Mouse (Mus musculus): ENCODE measurements around the gene Nr0b2.

Nr0b2 gene

DNA sequence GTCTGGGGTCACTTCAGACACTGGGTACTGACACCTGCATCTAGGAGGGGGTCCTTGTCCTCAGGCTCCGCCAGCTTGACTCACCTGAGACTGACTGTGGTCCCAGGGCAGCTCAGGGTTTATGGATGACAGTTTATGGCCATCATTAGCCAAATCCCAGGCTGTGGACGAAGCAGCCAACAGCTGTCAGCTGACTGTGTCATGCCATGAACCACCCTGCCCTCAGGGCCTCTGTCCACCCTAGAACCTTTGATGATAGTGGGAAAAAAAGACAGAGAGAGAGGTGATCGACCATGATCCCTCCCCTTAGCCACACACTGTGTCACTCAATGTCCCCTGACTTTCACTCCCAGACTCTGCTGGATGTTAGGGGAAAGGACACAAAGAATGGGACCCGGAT is 8.4 kb downstream of the Nr0b2 start:
- no peak for DNase-seq (ENCODE audit: low read depth, low spot score)

DNA sequence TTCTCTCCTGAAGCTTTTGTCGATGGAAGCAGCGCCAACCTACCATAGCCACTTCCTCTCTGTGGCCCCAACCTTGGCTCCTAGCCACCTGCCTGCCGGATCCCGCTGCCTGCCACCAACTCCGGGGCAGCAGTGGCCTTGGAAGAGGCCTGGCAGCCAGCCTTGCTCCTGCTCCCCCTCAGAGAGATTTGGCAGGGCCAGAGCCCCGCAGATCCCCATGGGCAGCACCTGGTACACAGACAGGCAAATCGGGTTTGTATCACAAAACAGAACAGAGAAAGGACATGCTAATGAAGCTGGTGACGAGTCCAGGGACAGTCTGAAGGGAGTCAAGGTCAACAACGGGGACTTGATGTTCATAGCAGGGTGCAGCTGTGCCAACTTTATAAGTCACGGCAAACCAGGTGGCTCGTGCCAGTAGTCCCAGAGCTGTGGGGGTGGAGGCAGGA is 10.0 kb downstream of the Nr0b2 start:
- no peak for DNase-seq (ENCODE audit: low read depth, low spot score)

DNA sequence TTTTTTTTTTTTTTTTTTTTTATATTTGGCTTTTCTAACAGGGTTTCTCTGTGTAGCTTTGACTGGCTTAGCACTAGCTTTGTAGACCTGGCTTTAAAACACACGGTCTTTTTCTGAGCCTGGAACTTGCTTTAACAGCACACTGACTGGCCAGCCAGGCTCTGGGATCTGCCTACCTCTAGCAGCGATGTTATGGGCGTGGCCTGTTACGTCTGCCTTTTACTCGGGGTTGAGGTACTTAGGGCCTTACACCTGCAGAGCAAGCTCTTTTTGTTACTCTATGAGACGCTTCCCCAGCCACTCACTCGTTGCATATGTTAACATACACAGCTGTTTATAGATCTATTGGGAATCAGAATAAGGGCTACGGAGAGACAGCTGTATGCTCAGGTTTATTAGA is 14.1 kb downstream of the Nr0b2 start:
- no peak for DNase-seq (ENCODE audit: low read depth, low spot score)

DNA sequence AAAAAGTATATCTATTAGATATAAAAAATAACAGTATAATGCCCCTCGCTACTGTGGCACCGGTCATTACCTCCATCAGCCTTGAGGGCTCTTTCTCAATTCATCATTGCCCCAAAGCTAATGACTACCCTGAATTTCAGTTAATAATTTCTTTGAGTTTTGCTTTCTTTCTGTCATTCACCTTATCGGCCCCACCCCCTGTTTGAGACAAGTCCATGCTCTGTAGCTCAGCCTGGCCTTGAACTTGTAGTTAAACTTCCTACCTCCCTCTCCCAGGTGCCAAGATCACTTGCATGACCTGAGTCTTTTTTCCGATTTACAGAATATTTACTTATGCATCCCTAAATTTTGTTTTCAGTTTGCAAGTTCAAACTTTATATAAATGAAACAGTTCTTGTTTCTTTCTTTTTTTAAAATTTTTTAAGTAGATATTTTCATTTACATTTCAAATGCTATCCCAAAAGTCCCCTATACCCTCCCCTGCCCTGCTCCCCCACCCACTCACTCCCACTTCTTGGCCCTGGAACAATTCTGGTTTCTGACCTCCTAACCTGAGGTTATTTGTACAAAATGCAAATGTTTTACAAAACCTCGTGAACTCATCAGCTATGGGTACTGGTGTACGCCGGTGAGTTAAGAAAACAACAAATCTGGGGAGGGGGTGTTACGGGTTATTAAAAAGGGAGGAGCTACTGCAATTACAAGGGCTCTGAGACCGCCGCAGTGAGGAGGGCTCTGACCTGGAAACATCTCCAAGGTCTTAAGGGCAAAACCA is 16.3 kb downstream of the Nr0b2 start:
- no peak for DNase-seq (ENCODE audit: low read depth, low spot score)

DNA sequence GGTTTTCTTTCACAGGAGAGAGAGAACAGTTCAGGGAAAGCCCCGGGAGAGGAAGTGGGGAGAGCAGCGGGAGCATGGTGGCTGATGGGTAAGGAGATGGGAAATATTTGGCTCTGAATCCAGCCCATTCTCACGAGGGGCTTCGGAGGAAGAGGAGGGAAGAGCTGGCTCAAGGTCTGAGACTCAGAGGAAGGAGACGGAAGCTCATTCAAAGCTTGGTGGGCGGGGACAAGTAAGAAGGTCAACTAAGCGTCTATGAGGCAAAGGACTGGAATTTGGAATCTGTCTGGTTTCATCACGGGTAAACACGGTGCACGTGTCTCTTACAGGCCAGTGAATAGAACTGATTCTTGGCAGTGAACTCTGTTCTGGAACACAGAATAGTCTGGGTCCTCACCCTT is 16.9 kb downstream of the Nr0b2 start:
- no peak for DNase-seq (ENCODE audit: low read depth, low spot score)

DNA sequence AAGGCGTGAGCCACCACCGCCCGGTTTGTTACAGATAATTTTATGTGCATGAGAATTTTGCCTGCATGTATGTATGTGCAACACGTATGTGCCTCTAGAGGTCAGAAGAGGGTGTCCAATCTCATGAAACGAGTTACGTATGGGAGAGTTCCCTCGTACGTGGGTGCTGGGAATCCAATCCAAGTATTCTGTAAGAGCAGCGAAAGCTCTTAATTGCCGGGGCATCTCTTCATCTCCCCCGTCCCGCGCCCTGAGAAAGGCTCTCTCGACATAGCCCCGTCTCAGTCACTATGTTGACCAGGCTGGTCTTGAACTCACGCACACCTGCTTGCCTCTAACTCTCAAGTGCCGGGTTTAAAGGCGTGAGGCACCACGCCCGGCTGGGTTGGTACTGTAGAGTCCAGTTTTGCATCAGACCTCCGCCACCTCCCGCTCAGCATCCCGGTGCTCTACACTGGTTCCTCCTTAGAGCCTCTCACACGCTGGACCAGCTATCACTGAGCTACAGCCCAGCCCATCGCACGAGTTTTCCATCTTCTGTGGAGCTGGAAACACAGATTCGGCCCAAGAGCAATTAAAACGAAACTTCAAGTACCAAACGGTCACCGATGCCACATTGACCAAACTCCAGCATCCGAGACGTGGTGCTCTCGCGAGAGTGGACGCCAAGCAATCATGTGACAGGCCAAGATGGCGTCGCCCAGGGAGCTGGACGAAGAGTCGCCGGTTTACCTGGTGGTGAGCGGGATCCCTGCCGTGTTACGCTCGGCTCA is 21.1 kb downstream of the Nr0b2 start, which contains the start of gene Gpatch3:
Gene Gpatch3, plus strand, starts transcription at position 676 of the 773 bp plus-strand sequence.
- peak; percentile 88 for DNase-seq (ENCODE audit: low read depth, low spot score)

DNA sequence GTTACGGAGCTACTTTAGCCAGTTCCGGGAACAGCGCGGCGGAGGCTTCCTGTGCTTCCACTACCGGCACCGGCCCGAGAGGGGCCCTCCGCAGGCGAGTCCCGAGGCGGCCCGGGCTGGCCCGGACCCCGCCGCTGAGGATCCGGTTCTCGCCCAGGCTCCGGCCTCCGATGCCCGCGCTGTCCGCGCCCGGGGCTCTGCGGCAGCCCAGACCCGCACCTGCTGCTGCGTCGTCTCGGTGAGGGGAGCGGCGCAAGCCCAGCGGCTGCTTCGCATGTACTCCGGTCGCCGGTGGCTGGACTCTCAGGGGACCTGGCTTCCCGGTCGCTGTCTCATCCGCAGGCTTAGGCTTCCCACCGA is 21.6 kb downstream of the Nr0b2 start:
- DNase-seq (ENCODE audit: low read depth, low spot score), result no peak

DNA sequence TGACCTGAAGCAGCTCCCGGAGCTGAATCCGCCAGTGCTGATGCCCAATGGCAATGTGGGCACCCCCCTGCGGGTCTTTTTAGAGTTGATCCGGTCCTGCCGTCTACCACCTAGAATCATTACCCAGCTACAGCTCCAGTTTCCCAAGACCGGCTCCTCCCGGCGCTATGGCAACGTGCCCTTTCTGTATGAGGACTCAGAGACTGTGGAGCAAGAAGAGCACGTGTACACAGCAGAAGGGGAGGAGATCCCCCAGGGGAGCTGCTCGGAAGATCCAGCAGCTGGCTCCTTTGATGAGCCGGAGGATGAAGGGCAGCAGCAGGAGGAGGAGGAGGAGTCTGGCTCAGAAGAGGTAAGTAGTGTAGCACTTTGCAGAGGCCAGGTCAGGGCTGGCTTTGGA is 24.8 kb downstream of the Nr0b2 start:
- DNase-seq (ENCODE audit: low read depth, low spot score), result no peak

DNA sequence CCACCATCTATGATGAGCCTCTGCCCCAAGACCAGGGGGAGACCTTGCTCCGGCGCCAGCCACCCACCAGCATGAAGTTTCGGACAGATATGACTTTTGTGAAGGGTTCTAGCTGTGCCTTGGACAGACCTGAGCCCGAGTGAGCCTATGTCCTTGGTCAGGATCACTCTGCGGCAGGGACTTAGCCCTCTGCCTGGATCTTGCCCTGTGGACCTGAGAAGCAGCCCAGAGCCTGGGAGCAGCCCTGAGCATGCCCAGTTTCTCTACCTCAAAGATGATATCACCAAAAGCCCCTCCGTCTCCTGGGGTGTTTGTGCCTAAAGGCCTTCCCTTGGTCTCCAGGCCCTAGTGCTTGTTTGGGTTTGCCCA is 30.5 kb downstream of the Nr0b2 start:
- DNase-seq (ENCODE audit: low read depth, low spot score), result no peak

DNA sequence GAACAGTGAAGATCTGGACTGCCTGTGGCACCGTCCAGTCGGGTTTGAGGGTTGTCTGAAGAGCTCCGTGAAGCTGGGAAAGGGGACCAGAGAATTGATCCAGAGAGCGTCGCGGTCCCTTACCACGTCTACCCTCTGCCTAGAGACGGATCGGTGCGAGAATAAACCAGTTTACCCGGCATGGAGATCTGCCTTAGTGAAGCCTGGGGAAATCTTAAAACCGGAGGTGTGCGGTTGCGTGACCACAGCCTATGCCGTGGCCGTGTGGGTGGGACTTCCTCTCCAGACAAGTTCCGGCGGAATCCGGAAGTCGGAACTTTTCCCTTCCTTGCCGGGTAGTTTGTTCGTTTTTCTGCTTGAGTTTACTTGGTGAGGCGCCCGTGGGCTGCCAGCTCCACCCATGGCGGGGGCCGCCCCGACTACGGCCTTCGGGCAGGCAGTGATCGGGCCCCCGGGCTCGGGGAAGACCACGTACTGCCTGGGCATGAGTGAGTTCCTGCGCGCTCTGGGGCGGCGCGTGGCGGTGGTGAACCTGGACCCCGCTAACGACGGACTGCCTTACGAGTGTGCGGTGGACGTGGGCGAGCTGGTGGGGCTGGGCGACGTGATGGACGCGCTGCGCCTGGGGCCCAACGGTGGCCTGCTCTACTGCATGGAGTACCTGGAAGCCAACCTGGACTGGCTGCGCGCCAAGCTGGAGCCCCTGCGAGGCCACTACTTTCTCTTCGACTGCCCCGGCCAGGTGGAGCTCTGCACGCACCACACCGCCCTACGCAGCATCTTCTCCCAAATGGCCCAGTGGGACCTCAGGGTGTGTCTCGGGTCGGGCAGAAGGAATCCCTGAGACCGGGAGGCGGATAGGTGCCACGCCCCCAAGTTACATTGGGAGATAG is 31.1 kb downstream of the Nr0b2 start, which contains the start of gene Gpn2:
Gene Gpn2, plus strand, starts transcription at position 304 of the 893 bp plus-strand sequence.
- DNase-seq (ENCODE audit: low read depth, low spot score), result peak; percentile 66

DNA sequence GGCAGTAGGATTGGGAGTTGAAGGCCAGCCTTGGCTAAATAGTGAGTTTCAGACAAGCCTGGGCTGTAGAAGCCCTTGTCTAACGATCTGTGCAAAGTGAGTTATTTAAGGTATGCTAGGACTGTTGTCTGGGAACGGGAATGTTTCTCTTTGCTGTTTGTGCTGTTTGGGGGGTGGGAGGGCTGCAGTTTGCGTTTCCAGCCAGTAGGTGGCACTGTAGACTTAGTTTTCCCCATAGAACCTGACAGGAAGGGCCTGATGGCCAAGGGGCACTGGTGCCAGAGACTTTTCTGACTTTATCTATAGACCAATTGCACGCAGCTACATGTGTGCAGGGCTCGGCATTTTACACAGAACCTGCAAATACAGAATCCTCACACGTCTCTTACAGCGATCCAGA is 39.4 kb downstream of the Nr0b2 start:
- DNase-seq (ENCODE audit: low read depth, low spot score), result no peak

DNA sequence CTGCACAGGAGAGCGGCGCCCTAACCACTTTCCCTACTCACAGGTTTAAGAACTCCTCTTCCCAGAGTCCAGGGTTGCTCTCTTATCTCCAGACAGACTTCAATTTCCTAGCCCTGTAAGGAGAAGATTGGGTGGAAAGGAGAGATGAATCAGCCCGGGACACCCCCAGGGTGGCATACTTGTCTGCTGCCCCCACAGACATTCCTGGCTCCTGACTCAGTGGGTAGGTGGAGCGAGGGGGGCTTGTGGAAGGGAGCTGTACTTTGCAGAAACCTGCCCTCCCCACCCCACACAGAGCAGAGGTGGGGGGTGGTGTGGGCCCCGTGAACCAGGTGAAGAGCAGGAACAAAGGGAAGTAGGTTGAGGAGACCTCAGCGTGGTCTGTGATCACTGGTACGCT is 42.4 kb downstream of the Nr0b2 start:
- DNase-seq (ENCODE audit: low read depth, low spot score), result no peak

DNA sequence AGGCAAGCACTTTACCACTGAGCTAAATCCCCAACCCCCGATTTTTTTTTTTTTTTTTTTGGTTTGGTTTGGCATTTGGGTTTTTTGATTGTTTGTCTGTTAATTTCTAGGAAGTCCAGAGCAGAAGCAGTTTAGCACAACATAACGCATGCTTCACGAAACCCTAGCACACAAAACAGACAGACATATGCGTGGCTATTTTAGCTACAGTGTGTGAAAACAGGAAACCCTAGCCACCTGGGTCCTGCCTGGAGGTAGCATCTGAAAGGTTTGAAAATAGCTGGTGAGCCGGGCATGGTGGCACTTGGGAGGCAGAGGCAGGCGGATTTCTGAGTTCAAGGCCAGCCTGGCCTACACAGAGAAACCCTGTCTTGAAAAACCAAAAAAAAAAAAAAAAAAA is 42.9 kb downstream of the Nr0b2 start:
- DNase-seq (ENCODE audit: low read depth, low spot score), result no peak

DNA sequence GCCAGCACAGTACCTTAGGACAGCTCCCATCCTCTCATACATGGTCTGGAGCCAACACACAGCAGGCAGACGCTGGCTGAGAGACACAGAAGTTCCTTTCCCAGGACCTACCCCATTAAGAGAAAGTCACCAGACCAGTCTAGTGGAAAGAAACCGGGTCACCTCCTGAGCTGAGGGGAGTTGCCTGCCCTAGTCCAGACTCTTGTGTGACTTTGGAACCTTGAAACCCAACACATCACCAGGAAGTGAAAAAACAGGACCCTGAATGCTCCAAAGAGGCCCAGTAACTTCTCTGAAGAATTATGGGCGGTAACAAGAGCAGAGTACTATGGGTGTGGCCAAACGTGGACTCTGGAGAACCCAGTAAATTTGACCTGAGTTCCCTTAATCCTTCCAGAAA is 45.4 kb downstream of the Nr0b2 start:
- DNase-seq (ENCODE audit: low read depth, low spot score), result no peak

DNA sequence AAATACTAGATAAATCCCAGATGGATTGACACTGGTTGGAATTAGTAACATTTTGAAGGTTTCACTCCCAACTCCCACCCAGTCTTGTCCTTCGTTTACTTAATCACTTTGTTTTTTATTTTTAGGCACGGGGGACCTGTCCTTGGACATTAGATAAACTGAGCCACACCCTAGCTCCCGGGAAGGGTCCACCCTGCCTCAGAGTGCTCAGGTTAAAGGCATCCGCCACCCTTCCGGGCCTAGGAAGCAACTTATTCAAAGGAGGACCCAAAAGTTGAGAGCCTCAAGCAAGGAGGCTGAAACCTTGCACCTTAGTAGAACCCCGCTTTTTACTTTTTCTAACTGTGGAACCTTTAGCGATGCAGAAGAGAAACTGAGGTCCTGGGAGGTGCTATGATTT is 45.9 kb downstream of the Nr0b2 start:
- DNase-seq (ENCODE audit: low read depth, low spot score), result no peak

DNA sequence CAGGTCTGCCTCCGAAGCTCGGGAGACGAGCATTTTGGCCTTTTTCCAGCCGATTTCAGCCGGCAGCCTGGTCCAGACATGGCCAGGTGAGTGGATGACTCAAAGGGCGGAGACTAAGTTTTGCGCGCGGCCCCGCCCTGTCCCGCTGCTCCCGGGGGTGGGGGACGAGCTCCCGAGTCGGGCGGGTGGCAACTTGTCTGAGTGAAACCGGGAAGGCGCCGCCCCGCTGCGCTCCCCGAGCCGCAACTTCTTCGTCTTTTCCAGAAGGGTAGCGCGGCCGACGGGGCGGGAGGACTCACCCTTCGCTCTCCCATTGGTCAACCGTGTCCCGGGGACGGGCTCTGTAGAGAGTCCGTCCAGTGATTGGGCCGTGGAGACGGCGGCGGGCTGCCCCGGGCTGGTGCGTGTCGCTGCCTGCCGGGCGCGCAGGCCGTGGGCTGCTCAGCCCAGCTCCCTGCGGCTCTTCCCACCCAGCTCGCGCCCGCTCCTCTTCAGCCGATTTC is 46.4 kb downstream of the Nr0b2 start:
- peak; percentile 75 for DNase-seq (ENCODE audit: low read depth, low spot score)

DNA sequence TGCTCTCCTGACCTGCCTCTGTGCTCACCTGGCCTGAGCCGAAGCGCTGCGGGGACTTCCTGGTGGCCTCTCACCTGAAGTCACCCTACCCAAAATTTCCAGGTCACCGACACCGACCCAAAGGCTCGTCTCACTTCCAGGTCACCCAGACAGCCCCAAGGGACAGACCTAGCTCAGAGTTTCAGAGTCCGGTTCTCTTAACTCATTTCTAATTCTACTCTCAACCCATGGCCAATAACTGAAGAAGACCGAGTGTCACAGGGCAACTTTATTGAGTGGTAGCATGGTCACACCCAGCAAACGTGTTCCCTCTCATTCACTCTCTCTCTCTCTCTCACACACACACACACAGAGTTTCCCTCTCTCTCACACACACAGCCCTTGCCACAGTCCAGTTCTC is 47.1 kb downstream of the Nr0b2 start:
- no peak for DNase-seq (ENCODE audit: low read depth, low spot score)

DNA sequence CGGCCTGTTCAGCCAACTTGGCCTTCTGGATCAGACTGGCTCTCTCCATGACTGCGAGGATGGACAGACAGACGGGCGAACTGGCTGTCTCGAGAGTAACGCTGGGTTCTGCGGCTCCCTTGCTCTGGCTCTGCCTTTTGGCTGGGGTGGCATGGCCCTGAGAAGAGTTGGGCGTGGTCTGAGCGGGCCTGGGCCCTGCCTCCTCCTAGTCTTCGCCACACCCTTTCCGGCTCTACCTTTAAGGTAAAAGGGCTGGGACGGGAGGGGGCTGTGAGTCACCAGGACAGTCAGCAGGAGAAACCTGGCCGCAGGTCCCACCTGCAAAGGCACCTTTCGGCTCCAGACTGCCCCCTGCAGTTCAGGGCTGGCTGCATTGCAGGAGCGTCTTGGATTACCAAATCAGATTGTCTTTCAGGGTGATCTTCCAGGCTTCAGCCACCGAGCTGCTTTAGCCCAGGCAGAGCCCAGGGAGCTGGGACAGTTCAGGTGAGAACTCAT is 48.6 kb downstream of the Nr0b2 start, which contains the start of gene Sfn:
Gene Sfn, minus strand, starts transcription at position 448 of the 498 bp plus-strand sequence.
- no peak for DNase-seq (ENCODE audit: low read depth, low spot score)

DNA sequence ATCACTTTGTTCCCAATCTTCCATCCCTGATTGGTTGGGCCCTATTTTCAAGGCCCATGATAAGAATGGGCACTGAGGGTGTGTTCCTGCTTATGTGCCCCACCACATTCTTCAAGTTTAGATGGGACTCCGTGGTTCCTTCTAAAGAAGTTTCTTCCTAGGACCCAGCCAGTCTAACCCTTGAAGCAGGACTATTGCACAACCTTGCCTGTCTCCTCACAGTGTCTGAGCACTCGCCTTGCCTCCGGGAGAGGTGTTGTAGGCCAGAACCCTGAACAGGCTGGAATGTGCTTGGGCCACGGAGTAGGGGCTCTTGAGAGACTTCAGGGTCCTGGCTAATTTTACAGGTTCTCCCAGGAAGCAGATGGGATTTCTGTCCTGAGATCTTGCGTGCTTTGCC is 49.9 kb downstream of the Nr0b2 start:
- no peak for DNase-seq (ENCODE audit: low read depth, low spot score)

DNA sequence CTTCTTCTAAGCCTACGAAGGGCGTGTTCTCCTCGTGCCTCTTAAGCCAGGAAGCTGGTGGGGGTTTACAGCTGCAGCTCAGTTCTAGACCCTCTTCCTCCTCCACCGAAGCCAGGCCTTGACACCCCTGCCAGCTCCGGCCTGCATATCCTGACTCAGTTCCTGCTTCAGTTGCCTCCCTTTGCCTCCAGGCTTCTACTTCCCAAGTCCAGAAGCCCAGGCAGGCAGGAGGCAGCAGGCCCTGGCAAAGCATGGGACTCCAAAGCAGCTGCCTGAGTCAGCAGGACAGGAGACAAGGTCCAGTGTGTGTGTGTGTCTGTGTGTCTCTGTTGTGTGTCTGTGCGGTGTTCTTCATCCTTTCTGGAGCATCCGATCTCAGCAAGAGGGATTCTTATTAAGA is 51.0 kb downstream of the Nr0b2 start:
- no peak for DNase-seq (ENCODE audit: low read depth, low spot score)

DNA sequence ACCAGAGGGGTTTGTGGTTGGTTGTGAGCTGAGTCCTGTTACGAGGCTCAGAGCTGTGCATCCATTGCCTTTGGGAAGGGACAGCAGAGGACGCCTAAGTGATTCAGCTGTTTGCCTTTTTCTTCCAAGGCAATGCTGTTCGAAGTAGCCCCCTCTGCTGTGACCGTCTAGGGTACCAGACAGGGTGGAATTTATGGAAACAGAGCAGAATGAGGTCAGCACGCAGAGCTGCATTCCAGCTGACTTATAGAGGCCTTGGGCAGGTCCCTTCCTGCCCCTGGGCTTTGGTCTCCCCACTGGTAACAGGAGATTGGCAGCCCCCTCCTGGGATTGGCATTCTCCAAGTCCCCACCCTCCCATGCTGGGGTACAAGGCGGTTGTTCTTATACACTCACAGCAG is 51.7 kb downstream of the Nr0b2 start:
- no peak for DNase-seq (ENCODE audit: low read depth, low spot score)

DNA sequence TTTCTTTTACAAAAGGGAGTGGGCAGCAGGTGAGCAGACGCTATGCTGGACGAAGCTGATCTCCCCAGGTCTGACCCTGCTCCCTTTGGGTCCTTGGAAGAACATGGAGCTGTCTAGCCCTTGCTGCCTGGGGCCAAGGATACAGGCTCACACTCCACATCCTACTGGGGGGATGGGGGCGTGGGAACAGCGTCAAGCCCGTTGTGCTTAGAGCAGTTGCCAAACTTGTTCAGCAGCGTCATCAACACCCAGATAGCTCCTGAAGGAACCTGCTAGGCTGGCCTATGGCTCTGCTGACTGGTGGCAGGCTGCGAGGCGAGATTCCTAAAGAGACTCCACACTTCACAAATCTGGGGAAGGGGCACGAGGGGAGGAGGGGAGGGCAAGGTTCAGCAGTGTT is 52.2 kb downstream of the Nr0b2 start:
- no peak for DNase-seq (ENCODE audit: low read depth, low spot score)
